Mouse (Mus musculus) 3134 (cell line): ENCODE measurements around the gene Sh3bp2.
"Not testable (repeated sequence)": the region's sequence is repeated elsewhere in the genome, so short reads cannot be mapped to it uniquely, and the experiment has no call there.

Experiments
- DNase-seq: peaks from one replicate; pipeline ENCODE4 v3.0.0-alpha.2; 2011; ENCODE audit warnings: low spot score; ENCODE audit not compliant: insufficient read length; ENCODE audit errors: extremely low read depth

Sh3bp2 gene

GRCm38 (mm10) chr5:34565545-34566283, 40.1 kb downstream of the Sh3bp2 start:
- no peak for DNase-seq

- no peak for DNase-seq
Measured at GRCm38 (mm10) chr5:34571551-34571950, 45.9 kb downstream of the Sh3bp2 start.

GRCm38 (mm10) chr5:34572568-34572967, 46.9 kb downstream of the Sh3bp2 start:
- DNase-seq, result not testable (repeated sequence)

- peak; percentile 96 for DNase-seq
Measured at GRCm38 (mm10) chr5:34573268-34574221, 47.9 kb downstream of the Sh3bp2 start, which contains the start of gene Add1. Gene Add1 (plus strand): TSS chr5:34573664.

- DNase-seq, result no peak
Measured at GRCm38 (mm10) chr5:34574721-34575120, 49.1 kb downstream of the Sh3bp2 start.

- DNase-seq, result no peak
Measured at GRCm38 (mm10) chr5:34576286-34576685, 50.6 kb downstream of the Sh3bp2 start.

- DNase-seq, result no peak
Measured at GRCm38 (mm10) chr5:34578038-34578655, 52.5 kb downstream of the Sh3bp2 start.

GRCm38 (mm10) chr5:34579377-34579776, 53.7 kb downstream of the Sh3bp2 start:
- DNase-seq, result no peak

- peak; percentile 63 for DNase-seq
Measured at GRCm38 (mm10) chr5:34581671-34582313, 56.2 kb downstream of the Sh3bp2 start.

- DNase-seq, result no peak
Measured at GRCm38 (mm10) chr5:34582314-34582675, 56.7 kb downstream of the Sh3bp2 start.

GRCm38 (mm10) chr5:34585216-34585615, 59.6 kb downstream of the Sh3bp2 start:
- DNase-seq, result no peak

GRCm38 (mm10) chr5:34587881-34588280, 62.2 kb downstream of the Sh3bp2 start:
- DNase-seq, result no peak

- no peak for DNase-seq
Measured at GRCm38 (mm10) chr5:34590059-34590458, 64.4 kb downstream of the Sh3bp2 start.

GRCm38 (mm10) chr5:34590702-34591101, 65.1 kb downstream of the Sh3bp2 start:
- no peak for DNase-seq

GRCm38 (mm10) chr5:34591388-34592004, 65.9 kb downstream of the Sh3bp2 start:
- no peak for DNase-seq

GRCm38 (mm10) chr5:34592224-34592623, 66.6 kb downstream of the Sh3bp2 start:
- DNase-seq, result not testable (repeated sequence)

GRCm38 (mm10) chr5:34592666-34593065, 67.0 kb downstream of the Sh3bp2 start:
- no peak for DNase-seq

- DNase-seq, result no peak
Measured at GRCm38 (mm10) chr5:34593202-34593727, 67.6 kb downstream of the Sh3bp2 start.

- DNase-seq, result no peak
Measured at GRCm38 (mm10) chr5:34604576-34604975, 78.9 kb downstream of the Sh3bp2 start.
